Mouse (Mus musculus) naive thymus-derived CD4-positive, alpha-beta T cell, adult 2 months (primary cell): ENCODE data around the gene Gdpd2.

Source experiments
- DNase-seq: peaks from one replicate; pipeline ENCODE4 v3.0.0-alpha.2; 2011; ENCODE audit warnings: low read depth

Gene Gdpd2

GRCm38 (mm10) chrX:100729665-100730188, at the start of gene Gdpd2:
Gene Gdpd2, plus strand, starts transcription at chrX:100729873.
- no peak for DNase-seq

- no peak for DNase-seq
These were observed 43.1 kb upstream of the Gdpd2 start for GRCm38 (mm10) chrX:100686527-100686926.

GRCm38 (mm10) chrX:100687360-100688032, 42.2 kb upstream of the Gdpd2 start:
- no peak for DNase-seq

- no peak for DNase-seq
These were observed 41.7 kb upstream of the Gdpd2 start for GRCm38 (mm10) chrX:100688033-100688370.

GRCm38 (mm10) chrX:100696776-100697175, 32.9 kb upstream of the Gdpd2 start:
- no peak for DNase-seq

- DNase-seq = no peak
These were observed 21.6 kb upstream of the Gdpd2 start for GRCm38 (mm10) chrX:100708032-100708431.

GRCm38 (mm10) chrX:100716173-100716572, 13.5 kb upstream of the Gdpd2 start:
- no peak for DNase-seq

GRCm38 (mm10) chrX:100728947-100729346, 726 bp upstream of the Gdpd2 start:
- no peak for DNase-seq

- DNase-seq = no peak
These were observed 593 bp downstream of the Gdpd2 start for GRCm38 (mm10) chrX:100730266-100730665.

GRCm38 (mm10) chrX:100734359-100734758, 4.7 kb downstream of the Gdpd2 start:
- no peak for DNase-seq

- peak; percentile 4 for DNase-seq
These were observed 9.2 kb downstream of the Gdpd2 start for GRCm38 (mm10) chrX:100738918-100739317.

GRCm38 (mm10) chrX:100739443-100739842, 9.8 kb downstream of the Gdpd2 start:
- no peak for DNase-seq

GRCm38 (mm10) chrX:100740785-100741184, 11.1 kb downstream of the Gdpd2 start:
- no peak for DNase-seq

- peak; percentile 34 for DNase-seq
These were observed 12.3 kb downstream of the Gdpd2 start for GRCm38 (mm10) chrX:100741940-100742339.

- DNase-seq = no peak
These were observed 36.2 kb downstream of the Gdpd2 start for GRCm38 (mm10) chrX:100765855-100766254.

- peak; percentile 43 for DNase-seq
These were observed 37.7 kb downstream of the Gdpd2 start, which contains the start of gene Dlg3 for GRCm38 (mm10) chrX:100767181-100767884. Gene Dlg3, plus strand, starts transcription at chrX:100767722.

GRCm38 (mm10) chrX:100767885-100768626, 38.4 kb downstream of the Gdpd2 start:
- DNase-seq = no peak

GRCm38 (mm10) chrX:100769281-100769680, 39.6 kb downstream of the Gdpd2 start:
- no peak for DNase-seq

GRCm38 (mm10) chrX:100774341-100774811, 44.7 kb downstream of the Gdpd2 start:
- DNase-seq = peak; percentile 77

GRCm38 (mm10) chrX:100775405-100775804, 45.7 kb downstream of the Gdpd2 start:
- DNase-seq = no peak

GRCm38 (mm10) chrX:100776494-100776893, 46.8 kb downstream of the Gdpd2 start:
- DNase-seq = peak; percentile 72

GRCm38 (mm10) chrX:100776985-100777654, 47.4 kb downstream of the Gdpd2 start:
- peak; percentile 74 for DNase-seq
